Comparison of ENCODE assay signal across 17 mouse cellular contexts in the genomic region with DNA sequence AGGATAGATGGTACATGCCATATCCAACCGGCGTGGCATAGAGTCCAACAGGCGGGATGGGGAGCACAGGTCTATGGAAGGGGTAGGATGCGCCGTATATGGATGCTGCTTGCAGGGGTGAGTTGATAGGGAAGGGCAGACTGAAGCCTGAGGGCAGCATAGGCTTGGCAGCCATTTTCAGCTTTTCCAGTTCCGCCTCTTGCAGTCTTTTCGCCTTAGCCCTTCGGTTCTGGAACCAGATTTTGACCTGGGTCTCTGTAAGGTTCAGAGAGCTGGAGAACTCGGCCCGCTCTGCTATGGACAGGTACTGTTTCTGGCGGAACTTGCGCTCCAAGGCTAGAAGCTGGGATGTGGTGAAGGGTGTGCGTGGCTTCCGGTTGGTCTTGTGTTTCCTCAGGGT. TPM values are rescaled to one million over a fixed set of nuclear protein-coding genes. Genes with fewer than 3 reads are reported as not detected.
DNase-seq lines count a peak whose midpoint lies in the region; ATAC-seq lines count a peak whose summit lies in the region.
"Had no signal": no experiment of that assay in that cellular context is flagged by ENCODE, and none has a peak within 500 bp of the region (broad histone marks: within the 10 kb centered on the region; RNA-seq: fewer than 3 reads in every experiment).

No protein-coding gene starts in this region.

- no peak for ATAC-seq in midbrain, embryonic 14.5 days (ENCODE audit: low FRiP score, low TSS enrichment)
- ATAC-seq in midbrain, embryonic 16.5 days = no peak
- ATAC-seq: forebrain, embryonic 14.5 days had no signal

- no peaks in the 10 kb centered on the region for H3K36me3 ChIP-seq in midbrain, embryonic 14.5 days (ENCODE audit: control insufficient read depth, insufficient read depth, low read length)
- no peaks in the 10 kb centered on the region for H3K36me3 ChIP-seq in midbrain, embryonic 16.5 days (ENCODE audit: control insufficient read depth, insufficient read depth, low read length)
- H3K36me3 ChIP-seq in limb, embryonic 10.5 days = no peaks in the 10 kb centered on the region

- H3K9ac ChIP-seq in midbrain, embryonic 14.5 days (replicated peaks; ENCODE audit: low read length) = no peak overlapping the region
- H3K9ac ChIP-seq in midbrain, embryonic 16.5 days (ENCODE audit: low read depth, low read length) = no peak overlapping the region

- intact Hi-C loops in left cerebral cortex, postnatal 10 days (cut with DNase I) = no loop called here

- DNase-seq in embryo, embryonic 10 days (ENCODE audit: low spot score) = peak; percentile 23
- DNase-seq in embryo, embryonic 9.5 days (ENCODE audit: extremely low spot score) = no peak
- peak; percentile 20 for DNase-seq in midbrain, embryonic 14.5 days
- peak; percentile 42 for DNase-seq in limb, embryonic 10.5 days (ENCODE audit: low spot score)
- no peak for DNase-seq in gastrocnemius, adult 18-20 months (ENCODE audit: low spot score)
- DNase-seq in left cerebral cortex, postnatal 10 days (ENCODE audit: extremely low spot score in 1 of 2, low spot score in 2 of 2) = no peak
- no peak for DNase-seq in spleen, postnatal 4 days (ENCODE audit: low spot score in 2 of 2)
- DNase-seq: adrenal gland, postnatal 14 days; cerebellum, postnatal 36 days; heart, postnatal 14 days; kidney, adult 8-10 months; lung, adult 18-20 months; right cerebral cortex, adult 18-20 months had no signal

- peaks cover 8% of the 10 kb centered on the region for H3K4me1 ChIP-seq in midbrain, embryonic 14.5 days (ENCODE audit: control insufficient read depth, insufficient read depth, low read length)
- H3K4me1 ChIP-seq in midbrain, embryonic 16.5 days (ENCODE audit: control insufficient read depth, insufficient read depth, low read length) = peaks cover 18% of the 10 kb centered on the region; the same call in 1 of the 2 replicates
- H3K4me1 ChIP-seq in limb, embryonic 10.5 days = peaks cover 87% of the 10 kb centered on the region

- H3K9me3 ChIP-seq in midbrain, embryonic 14.5 days (ENCODE audit: control insufficient read depth, low read length) = no peaks in the 10 kb centered on the region
- no peaks in the 10 kb centered on the region for H3K9me3 ChIP-seq in midbrain, embryonic 16.5 days (replicated peaks; ENCODE audit: control insufficient read depth, low read length, poor library complexity, severe bottlenecking)
- no peaks in the 10 kb centered on the region for H3K9me3 ChIP-seq in limb, embryonic 10.5 days (replicated peaks)

- H3K27me3 ChIP-seq in midbrain, embryonic 14.5 days (ENCODE audit: control insufficient read depth, insufficient read depth, low read length) = peaks cover 98% of the 10 kb centered on the region
- peaks cover 58% of the 10 kb centered on the region for H3K27me3 ChIP-seq in midbrain, embryonic 16.5 days (ENCODE audit: control insufficient read depth, insufficient read depth, low read depth, low read length)
- H3K27me3 ChIP-seq in limb, embryonic 10.5 days (ENCODE audit: low read depth, poor library complexity, severe bottlenecking) = peaks cover 99% of the 10 kb centered on the region

- no peak overlapping the region for H3K27ac ChIP-seq in midbrain, embryonic 14.5 days (replicated peaks; ENCODE audit: low read depth, low read length)
- H3K27ac ChIP-seq in midbrain, embryonic 16.5 days (ENCODE audit: low read length) = no peak overlapping the region
- peak overlapping the region; percentile 38; the same call in 1 of the 2 replicates for H3K27ac ChIP-seq in limb, embryonic 10.5 days
- H3K27ac ChIP-seq: layer of hippocampus, adult 2 months had no signal

- no peak overlapping the region for H3K4me3 ChIP-seq in midbrain, embryonic 14.5 days (replicated peaks; ENCODE audit: low read depth, low read length)
- no peak overlapping the region for H3K4me3 ChIP-seq in midbrain, embryonic 16.5 days (ENCODE audit: low read depth, low read length)
- H3K4me3 ChIP-seq in limb, embryonic 10.5 days = peak overlapping the region; percentile 25; the same call in 1 of the 2 replicates
- H3K4me3 ChIP-seq: layer of hippocampus, adult 2 months had no signal

- 27% methylated on average over 14 of the region's 14 CpGs for WGBS in midbrain, embryonic 14.5 days
- 20% methylated on average over 14 of the region's 14 CpGs for WGBS in midbrain, embryonic 16.5 days
- 43% methylated on average over 14 of the region's 14 CpGs for WGBS in limb, embryonic 10.5 days

- no peak overlapping the region for H3K4me2 ChIP-seq in midbrain, embryonic 14.5 days (ENCODE audit: low read length)
- no peak overlapping the region for H3K4me2 ChIP-seq in midbrain, embryonic 16.5 days (ENCODE audit: low read length)

RNA-seq across cellular contexts. Expression of gene Msx2, which starts 4.7 kb away (rescaled TPM):
- 0.49 and 1.5 TPM in 2 replicates for polyA plus RNA-seq in midbrain, embryonic 14.5 days (2014; fragmentation: Nextera tagmentation; extraction: Ambion mirVana)
- polyA plus RNA-seq in midbrain, embryonic 16.5 days (2015; fragmentation: Nextera tagmentation; extraction: Ambion mirVana) = 0.40 and 0.55 TPM in 2 replicates
- 32.2 and 42.0 TPM in 2 replicates for polyA plus RNA-seq in limb, embryonic 10.5 days (2016; fragmentation: Nextera tagmentation; extraction: Ambion mirVana)
- total RNA-seq in gastrocnemius, adult 18-20 months (2021) = not detected
- under 1 TPM; 0.30 to 0.59 TPM for total RNA-seq in left cerebral cortex, postnatal 10 days (2021)
- polyA plus RNA-seq: spleen, adult 2 months had no signal

Comparison
In these comparisons a context has a peak if more than half of its experiments do, and no peak if none do; other contexts are left out.
1. DNase-seq: peak in embryo, embryonic 10 days (single experiment), midbrain, embryonic 14.5 days (single experiment) and limb, embryonic 10.5 days (single experiment); none in embryo, embryonic 9.5 days (single experiment), gastrocnemius, adult 18-20 months (single experiment), left cerebral cortex, postnatal 10 days (0 of 2) and spleen, postnatal 4 days (0 of 2).
2. RNA of gene Msx2, which starts 4.7 kb away (polyA plus RNA-seq): 32.2 to 42.0 TPM in limb, embryonic 10.5 days; 0.49 to 1.5 TPM in midbrain, embryonic 14.5 days and 0.40 to 0.55 TPM in midbrain, embryonic 16.5 days; every median in the first group is over 10 times any median in the second.